Mouse (Mus musculus): ENCODE data around the gene Actl6b. TPM values are rescaled to one million over a fixed set of nuclear protein-coding genes. Genes with fewer than 3 reads are reported as not detected.

Actl6b gene
- polyA plus RNA-seq, 1 experiment from 2014 or later, result 0.35 TPM

DNA sequence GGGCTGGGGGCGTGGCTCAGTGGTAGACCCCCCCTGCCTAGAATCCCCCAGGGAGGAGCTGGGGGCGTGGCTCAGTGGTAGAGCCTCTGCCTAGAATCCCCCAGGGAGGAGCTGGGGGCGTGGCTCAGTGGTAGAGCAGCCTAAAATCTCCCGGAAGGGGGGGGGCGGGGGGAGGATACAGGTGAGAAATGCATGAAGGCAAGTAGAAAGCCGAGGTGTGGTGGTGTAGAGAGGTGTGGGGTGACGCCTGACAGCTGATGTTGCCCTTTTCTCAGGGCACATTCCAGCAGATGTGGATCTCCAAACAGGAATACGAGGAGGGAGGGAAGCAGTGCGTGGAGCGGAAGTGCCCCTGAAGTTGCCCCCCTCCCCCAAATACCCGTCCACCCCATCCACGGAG, 15.7 kb downstream of the Actl6b start:
- Histone ChIP-seq H3K27ac (no peak overlapping the region), H3K9me3 (no peaks in the 10 kb centered on the region), H3K4me1 (peaks cover 4% of the 10 kb centered on the region; the same call in 1 of the 2 replicates), H3K36me3 (no peaks in the 10 kb centered on the region), H3K9ac (no peak overlapping the region), H3K4me3 (no peak overlapping the region), H3K27me3 (peaks cover 7% of the 10 kb centered on the region; the same call in 1 of the 2 replicates), H3K4me2 (no peak overlapping the region)
- no peak for ATAC-seq (ENCODE audit: insufficient number of reproducible peaks, low FRiP score, low TSS enrichment, low read depth)
- WGBS, result 63% methylated on average over 11 of the region's 12 CpGs

GRCm38 (mm10) chr5:137569665-137570064, 16.3 kb downstream of the Actl6b start, which contains the start of gene Tfr2:
Tfr2 (plus strand) TSS chr5:137569840.
- peaks cover 9% of the 10 kb centered on the region for H3K4me1 ChIP-seq
- no peak for ATAC-seq (ENCODE audit: insufficient number of reproducible peaks, low FRiP score, low TSS enrichment, low read depth)
- no peaks in the 10 kb centered on the region for H3K9me3 ChIP-seq
- H3K4me2 ChIP-seq, result no peak within 1 kb of the TSS
- 26% methylated on average over 9 of the region's 9 CpGs for WGBS
- H3K27ac ChIP-seq, result no peak within 1 kb of the TSS
- no peaks in the 10 kb centered on the region for H3K36me3 ChIP-seq
- H3K4me3 ChIP-seq, result no peak within 1 kb of the TSS
- peaks cover 14% of the 10 kb centered on the region for H3K27me3 ChIP-seq
- no peak within 1 kb of the TSS for H3K9ac ChIP-seq

DNA sequence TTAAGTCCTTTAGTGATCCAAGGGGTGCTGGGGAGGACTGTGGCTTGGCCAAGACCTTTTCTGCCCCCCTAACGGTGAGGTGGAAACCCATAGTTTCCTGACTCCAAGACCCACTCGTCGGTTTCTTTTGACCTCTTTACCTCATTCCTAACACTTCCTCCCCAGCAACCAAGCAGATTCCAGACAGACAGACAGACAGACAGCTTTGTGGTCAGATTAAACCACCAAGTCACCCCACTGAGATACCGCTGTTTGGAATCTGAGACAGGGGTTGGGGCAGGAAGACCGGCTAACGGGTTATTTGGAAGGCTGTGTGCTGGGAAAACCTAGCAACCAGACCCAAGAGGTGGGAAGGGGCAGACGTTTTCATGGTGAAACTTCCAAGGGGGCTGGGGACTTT, 16.9 kb downstream of the Actl6b start:
- Histone ChIP-seq H3K4me2 (no peak overlapping the region), H3K9ac (no peak overlapping the region), H3K4me1 (peaks cover 10% of the 10 kb centered on the region), H3K9me3 (no peaks in the 10 kb centered on the region), H3K27me3 (peaks cover 15% of the 10 kb centered on the region), H3K4me3 (no peak overlapping the region), H3K27ac (no peak overlapping the region), H3K36me3 (no peaks in the 10 kb centered on the region)
- ATAC-seq (ENCODE audit: insufficient number of reproducible peaks, low FRiP score, low TSS enrichment, low read depth), result no peak
- WGBS, result 54% methylated on average over 7 of the region's 7 CpGs

- 76% methylated on average over 17 of the region's 17 CpGs for WGBS
- no peaks in the 10 kb centered on the region for H3K9me3 ChIP-seq
- no peak overlapping the region for H3K4me3 ChIP-seq
- peaks cover 15% of the 10 kb centered on the region for H3K27me3 ChIP-seq
- H3K27ac ChIP-seq, result no peak overlapping the region
- H3K4me2 ChIP-seq, result no peak overlapping the region
- ATAC-seq (ENCODE audit: insufficient number of reproducible peaks, low FRiP score, low TSS enrichment, low read depth), result no peak
- peaks cover 10% of the 10 kb centered on the region for H3K4me1 ChIP-seq
- no peak overlapping the region for H3K9ac ChIP-seq
- H3K36me3 ChIP-seq, result no peaks in the 10 kb centered on the region
Observed at GRCm38 (mm10) chr5:137570691-137571586, 17.6 kb downstream of the Actl6b start.

DNA sequence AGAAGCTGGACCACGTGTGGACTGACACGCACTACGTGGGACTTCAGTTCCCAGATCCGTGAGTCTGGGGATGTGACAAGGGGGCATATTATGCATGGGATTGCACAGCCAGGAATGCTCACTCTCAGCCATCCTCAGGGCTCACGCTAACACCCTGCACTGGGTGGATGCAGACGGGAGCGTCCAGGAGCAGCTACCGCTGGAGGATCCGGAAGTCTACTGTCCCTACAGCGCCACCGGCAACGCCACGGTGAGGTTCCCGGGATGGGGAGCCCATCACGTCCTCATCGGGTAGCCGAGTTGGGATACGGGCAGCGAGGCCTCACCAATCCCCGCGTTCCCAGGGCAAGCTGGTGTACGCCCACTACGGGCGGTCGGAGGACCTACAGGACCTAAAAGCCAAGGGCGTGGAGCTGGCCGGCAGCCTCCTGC, 21.2 kb downstream of the Actl6b start:
- H3K27ac ChIP-seq, result no peak overlapping the region
- H3K4me2 ChIP-seq, result peak overlapping the region; percentile 41
- whole genome bisulfite sequencing, result 6% methylated on average over 27 of the region's 27 CpGs
- no peak overlapping the region for H3K9ac ChIP-seq
- no peaks in the 10 kb centered on the region for H3K9me3 ChIP-seq
- ATAC-seq (ENCODE audit: insufficient number of reproducible peaks, low FRiP score, low TSS enrichment, low read depth), result no peak
- H3K36me3 ChIP-seq, result no peaks in the 10 kb centered on the region
- peaks cover 10% of the 10 kb centered on the region for H3K4me1 ChIP-seq
- peaks cover 15% of the 10 kb centered on the region for H3K27me3 ChIP-seq
- H3K4me3 ChIP-seq, result peak overlapping the region; percentile 25

- no peak overlapping the region for H3K9ac ChIP-seq
- WGBS, result 79% methylated on average over 6 of the region's 6 CpGs
- no peak overlapping the region for H3K4me3 ChIP-seq
- H3K27ac ChIP-seq, result no peak overlapping the region
- H3K4me1 ChIP-seq, result peaks cover 22% of the 10 kb centered on the region; the same call in 1 of the 2 replicates
- ATAC-seq (ENCODE audit: insufficient number of reproducible peaks, low FRiP score, low TSS enrichment, low read depth), result no peak
- H3K9me3 ChIP-seq, result no peaks in the 10 kb centered on the region
- peaks cover 16% of the 10 kb centered on the region for H3K27me3 ChIP-seq
- no peaks in the 10 kb centered on the region for H3K36me3 ChIP-seq
- H3K4me2 ChIP-seq, result no peak overlapping the region
Observed at GRCm38 (mm10) chr5:137580246-137580645, 26.9 kb downstream of the Actl6b start.

GRCm38 (mm10) chr5:137582702-137583101, 29.4 kb downstream of the Actl6b start:
- no peak overlapping the region for H3K9ac ChIP-seq
- peaks cover 16% of the 10 kb centered on the region for H3K27me3 ChIP-seq
- no peak for ATAC-seq (ENCODE audit: insufficient number of reproducible peaks, low FRiP score, low TSS enrichment, low read depth)
- H3K4me1 ChIP-seq, result peaks cover 22% of the 10 kb centered on the region; the same call in 1 of the 2 replicates
- H3K4me3 ChIP-seq, result no peak overlapping the region
- no peaks in the 10 kb centered on the region for H3K9me3 ChIP-seq
- no peaks in the 10 kb centered on the region for H3K36me3 ChIP-seq
- WGBS, result 28% methylated on average over 8 of the region's 8 CpGs
- no peak overlapping the region for H3K27ac ChIP-seq
- H3K4me2 ChIP-seq, result no peak overlapping the region

GRCm38 (mm10) chr5:137583670-137584169, 30.4 kb downstream of the Actl6b start:
- Histone ChIP-seq H3K9ac (0 out of 2 replicates have a peak overlapping the region, but pooled peaks have one; percentile 0), H3K4me2 (peak overlapping the region; percentile 62), H3K27me3 (peaks cover 16% of the 10 kb centered on the region), H3K36me3 (no peaks in the 10 kb centered on the region), H3K4me3 (peak overlapping the region; percentile 40), H3K27ac (peak overlapping the region; percentile 50), H3K9me3 (no peaks in the 10 kb centered on the region), H3K4me1 (peaks cover 22% of the 10 kb centered on the region; the same call in 1 of the 2 replicates)
- 17% methylated on average over 27 of the region's 27 CpGs for WGBS
- 0 out of 2 replicates have a peak, but pooled peaks have one; percentile 37 for ATAC-seq (ENCODE audit: insufficient number of reproducible peaks, low FRiP score, low TSS enrichment, low read depth)

DNA sequence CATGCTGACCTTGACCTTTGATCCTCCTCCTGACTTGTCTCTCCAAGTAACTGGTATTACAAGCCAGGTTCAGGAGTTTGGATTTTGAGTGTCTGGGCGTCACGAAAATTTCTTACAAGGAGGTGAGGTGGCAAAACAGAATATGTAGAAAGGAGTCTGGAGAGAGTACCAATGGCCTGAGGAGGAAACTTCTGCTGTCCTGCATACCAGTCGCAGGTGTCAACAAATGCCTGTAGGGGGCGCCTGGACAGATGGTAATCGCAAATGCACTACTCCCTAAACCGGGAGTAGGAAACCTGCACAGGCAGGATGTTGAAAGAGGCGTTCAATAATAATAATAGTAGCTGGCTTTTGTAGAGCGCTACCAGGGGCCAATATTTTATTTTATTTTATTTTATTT, 31.7 kb downstream of the Actl6b start:
- ATAC-seq (ENCODE audit: insufficient number of reproducible peaks, low FRiP score, low TSS enrichment, low read depth), result no peak
- Histone ChIP-seq H3K27ac (no peak overlapping the region), H3K27me3 (peaks cover 16% of the 10 kb centered on the region), H3K4me2 (no peak overlapping the region), H3K4me1 (peaks cover 22% of the 10 kb centered on the region; the same call in 1 of the 2 replicates), H3K9ac (no peak overlapping the region), H3K36me3 (no peaks in the 10 kb centered on the region), H3K4me3 (no peak overlapping the region), H3K9me3 (no peaks in the 10 kb centered on the region)
- 31% methylated on average over 8 of the region's 8 CpGs for WGBS

DNA sequence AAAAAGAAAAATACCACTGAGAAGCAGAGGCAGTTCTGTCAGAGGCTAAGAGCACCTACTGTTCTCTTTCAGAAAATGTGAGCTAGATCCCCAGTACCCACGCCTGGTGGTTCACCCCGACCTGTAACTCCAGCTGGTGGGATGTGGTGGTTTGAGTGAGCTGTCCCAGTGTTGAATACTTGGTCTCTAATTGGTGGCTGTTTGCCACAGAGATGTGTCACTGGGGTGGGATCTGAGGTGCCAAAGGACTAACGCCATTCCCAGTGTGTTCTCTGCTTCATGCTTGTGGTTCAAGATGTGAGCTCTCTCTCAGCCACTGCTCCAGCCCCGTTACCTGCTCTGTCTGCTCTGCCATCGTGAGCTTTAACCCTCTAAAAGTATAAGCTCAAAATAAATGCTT, 37.2 kb downstream of the Actl6b start:
- WGBS, result 74% methylated on average over 5 of the region's 5 CpGs
- no peak for ATAC-seq (ENCODE audit: insufficient number of reproducible peaks, low FRiP score, low TSS enrichment, low read depth)
- H3K9ac ChIP-seq, result no peak overlapping the region

DNA sequence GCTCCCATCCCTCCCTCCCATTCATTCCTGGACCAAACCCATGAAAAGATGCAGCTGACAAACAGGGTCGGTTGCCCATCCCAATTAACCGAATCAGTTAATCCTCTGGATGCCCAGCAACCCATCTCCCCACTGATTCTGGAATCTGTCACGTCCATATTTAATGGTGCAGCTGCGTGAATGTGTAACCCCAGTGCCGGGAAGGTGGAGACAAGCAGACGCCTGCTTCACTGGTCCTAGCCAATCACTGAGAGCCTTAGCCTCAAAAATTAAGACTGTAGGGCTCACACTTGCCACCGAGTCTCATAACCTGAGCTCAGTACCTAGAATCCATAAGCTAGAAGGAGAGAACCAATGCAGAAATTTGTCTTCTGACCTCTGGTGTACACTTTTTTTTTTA, 42.6 kb downstream of the Actl6b start:
- H3K9me3 ChIP-seq, result no peaks in the 10 kb centered on the region
- no peaks in the 10 kb centered on the region for H3K27me3 ChIP-seq
- no peak overlapping the region for H3K4me3 ChIP-seq
- H3K4me2 ChIP-seq, result no peak overlapping the region
- peaks cover 14% of the 10 kb centered on the region for H3K4me1 ChIP-seq
- WGBS, result 83% methylated on average over 7 of the region's 7 CpGs
- H3K27ac ChIP-seq, result no peak overlapping the region
- H3K9ac ChIP-seq, result no peak overlapping the region
- ATAC-seq (ENCODE audit: insufficient number of reproducible peaks, low FRiP score, low TSS enrichment, low read depth), result no peak
- H3K36me3 ChIP-seq, result peaks cover 12% of the 10 kb centered on the region

More for the DNA sequence above, 37.2 kb downstream of the Actl6b start:
- H3K27ac ChIP-seq, result no peak overlapping the region
- no peaks in the 10 kb centered on the region for H3K36me3 ChIP-seq
- H3K27me3 ChIP-seq, result no peaks in the 10 kb centered on the region
- H3K4me1 ChIP-seq, result no peaks in the 10 kb centered on the region
- H3K9me3 ChIP-seq, result no peaks in the 10 kb centered on the region
- H3K4me2 ChIP-seq, result no peak overlapping the region
- no peak overlapping the region for H3K4me3 ChIP-seq

Data from limb, embryonic 15.5 days (tissue).